Mouse (Mus musculus): ENCODE results near the gene Scgb1b30.
"Not testable (repeated sequence)": the region's sequence is repeated elsewhere in the genome, so short reads cannot be mapped to it uniquely, and the experiment has no call there.

Scgb1b30 gene

GRCm38 (mm10) chr7:34094911-34095481, at the start of gene Scgb1b30:
Scgb1b30 (plus strand) TSS chr7:34095431.
- no peak for DNase-seq (ENCODE audit: low read depth)

DNA sequence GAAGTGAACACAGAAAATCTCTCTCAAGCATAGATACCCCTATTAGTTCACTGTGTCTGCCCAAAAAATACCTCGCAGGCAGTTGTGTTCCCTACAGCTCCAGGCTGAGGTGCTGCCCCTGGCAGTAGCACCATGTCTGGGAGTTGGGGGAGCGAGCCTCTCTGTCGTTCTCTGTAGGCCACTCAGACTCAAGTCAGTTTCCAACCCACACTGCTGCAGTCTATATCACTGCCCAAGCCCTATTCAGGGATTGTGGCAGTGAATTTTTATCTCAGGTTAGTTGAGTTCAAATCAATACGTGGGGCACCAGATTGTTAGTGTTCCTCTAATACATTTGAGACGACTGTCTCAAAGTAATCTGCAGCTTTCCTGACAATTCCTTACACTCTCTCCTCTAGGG, 27.1 kb upstream of the Scgb1b30 start:
- not testable (repeated sequence) for DNase-seq (ENCODE audit: low read depth)

DNA sequence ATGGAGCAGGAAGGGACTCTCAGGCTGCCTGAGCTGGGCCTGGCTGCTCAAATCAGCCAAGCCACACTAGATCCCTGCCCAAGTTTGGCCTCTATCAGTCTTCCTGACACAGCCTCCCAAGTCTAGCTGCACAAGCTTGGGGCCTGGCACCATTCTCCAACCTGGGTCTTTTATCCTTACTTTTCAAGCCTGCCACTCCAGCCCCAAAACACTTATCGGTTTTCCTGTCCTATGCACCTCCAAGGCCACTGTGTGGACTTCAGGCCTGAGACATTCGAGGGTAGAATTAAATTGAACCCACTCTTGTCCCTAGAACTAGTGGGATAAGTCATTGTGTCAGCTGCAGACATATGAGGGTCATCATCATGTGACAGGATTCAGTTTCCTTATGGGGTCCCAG, 4.8 kb downstream of the Scgb1b30 start:
- DNase-seq (ENCODE audit: low read depth) = no peak

- no peak for DNase-seq (ENCODE audit: low read depth)
These were observed 6.0 kb downstream of the Scgb1b30 start for GRCm38 (mm10) chr7:34101276-34101675.

- no peak for DNase-seq (ENCODE audit: low read depth)
These were observed 14.0 kb downstream of the Scgb1b30 start for GRCm38 (mm10) chr7:34109190-34109589.

GRCm38 (mm10) chr7:34116601-34117000, 21.4 kb downstream of the Scgb1b30 start:
- DNase-seq (ENCODE audit: low read depth) = no peak

DNA sequence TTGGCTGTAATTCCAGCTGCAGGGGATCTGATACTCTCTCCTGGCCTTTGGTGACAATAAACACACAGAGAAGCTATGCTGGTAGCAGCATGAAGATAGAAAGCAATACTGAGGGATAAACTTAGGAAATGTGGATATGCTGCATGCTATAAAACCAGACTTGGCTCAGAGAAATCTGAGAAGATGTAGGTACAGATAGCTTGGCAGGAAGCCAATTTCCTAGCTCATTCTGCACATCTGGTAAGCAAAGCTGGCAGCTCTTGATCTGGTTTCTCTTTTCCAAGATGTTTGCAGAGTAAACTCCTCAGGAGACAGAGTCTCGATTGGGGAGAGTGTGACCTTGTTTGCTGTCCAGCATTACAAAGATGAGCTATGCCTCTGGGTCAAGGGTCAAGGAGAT, 25.4 kb downstream of the Scgb1b30 start:
- DNase-seq (ENCODE audit: low read depth) = not testable (repeated sequence)

- no peak for DNase-seq (ENCODE audit: low read depth)
These were observed 27.9 kb downstream of the Scgb1b30 start for GRCm38 (mm10) chr7:34122987-34123720.

DNA sequence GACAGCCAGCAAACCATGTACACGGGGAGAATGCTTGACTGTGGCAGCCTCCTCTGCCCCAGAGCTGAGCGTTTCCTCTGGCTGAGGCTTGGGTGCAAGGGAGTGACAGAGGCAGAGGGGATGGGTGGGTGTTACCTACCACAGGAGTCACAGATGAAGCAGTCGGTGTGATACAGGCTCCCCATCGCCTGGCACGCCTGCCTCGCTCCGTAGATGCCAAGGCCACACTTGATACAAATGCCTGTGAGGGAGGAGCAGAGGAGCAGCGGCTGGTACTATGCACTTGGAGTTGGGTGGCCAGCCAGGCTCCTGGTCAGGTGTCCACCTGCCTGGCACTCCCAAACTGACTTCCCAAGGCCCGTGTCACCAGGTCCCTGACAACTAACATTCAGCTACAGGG, 30.1 kb downstream of the Scgb1b30 start:
- DNase-seq (ENCODE audit: low read depth) = no peak

DNA sequence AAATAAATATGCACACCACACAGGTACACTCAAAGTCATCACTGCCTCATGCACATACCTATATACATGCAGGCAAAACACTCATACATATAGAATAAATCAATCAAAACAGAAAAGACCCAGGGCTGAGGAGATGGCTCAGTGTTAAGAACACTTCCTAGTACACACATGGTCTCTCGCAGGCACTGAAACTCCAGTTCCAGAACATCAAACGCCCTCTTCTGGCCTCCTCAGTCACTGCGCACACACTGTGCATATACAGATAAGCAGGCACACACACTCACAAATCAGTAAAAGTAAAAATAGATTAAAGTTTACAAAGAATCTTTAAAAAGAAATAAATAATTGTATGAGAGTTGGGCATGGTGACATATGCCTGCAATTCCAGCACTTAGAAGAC, 31.1 kb downstream of the Scgb1b30 start:
- DNase-seq (ENCODE audit: low read depth) = no peak

DNA sequence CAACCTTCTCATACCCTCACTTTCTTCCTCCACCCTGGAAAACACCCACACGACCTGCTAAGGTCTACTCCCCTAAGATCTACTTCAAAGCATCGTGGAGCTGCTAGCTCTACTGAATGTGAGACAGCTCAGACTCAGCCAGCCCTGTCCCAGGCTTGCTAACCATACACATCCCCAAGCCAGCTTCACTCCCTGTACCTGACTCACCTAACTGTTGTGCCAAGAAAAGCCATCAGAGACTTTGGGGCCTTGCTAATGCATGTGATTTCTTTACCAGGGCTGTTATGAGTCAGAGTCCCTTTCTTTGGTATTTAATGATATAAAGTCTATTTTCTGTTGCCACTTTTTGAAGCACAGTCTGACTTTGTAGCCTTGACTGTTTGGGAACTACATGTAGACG, 35.9 kb downstream of the Scgb1b30 start:
- DNase-seq (ENCODE audit: low read depth) = no peak

DNA sequence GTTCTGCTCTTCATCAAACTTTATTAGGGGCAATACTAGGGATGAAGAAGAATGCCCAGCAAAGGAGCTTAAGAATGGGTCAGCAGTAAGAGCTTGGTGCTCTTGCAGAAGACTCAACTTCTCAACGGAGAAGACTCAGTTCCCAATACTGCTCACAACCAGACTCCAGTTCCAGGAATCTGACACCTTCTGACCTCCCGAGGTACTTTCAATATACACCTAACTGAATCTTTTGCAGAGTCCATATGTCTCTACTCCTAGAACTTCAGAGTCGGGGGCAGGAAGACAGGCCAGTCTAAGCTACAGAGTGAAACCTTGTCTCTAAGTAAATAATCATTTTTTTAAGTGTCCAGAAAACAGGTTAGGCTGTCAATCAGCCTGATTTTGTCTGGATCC, 36.7 kb downstream of the Scgb1b30 start:
- DNase-seq (ENCODE audit: low read depth) = no peak

DNA sequence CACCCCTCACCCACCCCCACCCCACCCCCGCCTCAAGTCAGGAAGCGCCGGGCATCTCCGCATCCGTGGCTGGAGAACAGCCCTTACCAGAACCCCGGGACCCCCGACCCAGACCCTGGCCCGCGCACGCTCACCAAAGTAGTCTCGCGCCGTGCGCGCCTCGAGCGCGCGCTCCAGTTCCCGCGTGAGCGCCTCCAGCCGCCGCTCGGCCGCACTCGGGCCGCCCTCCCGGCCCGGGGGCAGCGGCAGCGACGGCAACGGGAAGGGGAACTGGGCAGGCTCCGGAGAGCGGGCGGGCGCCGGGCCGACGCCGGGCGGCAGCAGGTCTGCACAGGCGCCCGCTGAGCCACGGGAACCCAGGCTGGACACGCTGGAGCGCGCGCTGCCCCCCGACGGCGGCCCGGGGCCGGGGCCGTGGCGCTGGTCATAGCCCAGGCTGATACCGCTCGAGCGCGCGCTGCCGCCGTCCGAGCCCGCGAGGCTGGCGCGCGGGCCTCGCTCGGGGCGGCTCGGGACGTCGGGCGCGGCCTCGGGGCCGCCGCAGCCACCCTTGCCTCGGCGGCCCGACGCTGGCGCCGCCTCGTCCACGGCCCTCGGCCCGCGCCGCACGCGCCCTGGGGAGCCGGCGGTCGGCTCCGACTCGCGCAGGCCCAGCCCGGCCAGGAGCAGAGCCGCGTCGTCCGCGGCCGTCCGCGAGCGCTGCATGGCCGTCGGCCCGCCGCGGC, 37.3 kb downstream of the Scgb1b30 start:
- no peak for DNase-seq (ENCODE audit: low read depth)

- no peak for DNase-seq (ENCODE audit: low read depth)
These were observed 38.0 kb downstream of the Scgb1b30 start, which contains the start of gene Wtip for GRCm38 (mm10) chr7:34133117-34133762. Wtip (minus strand) TSS chr7:34133268.

DNA sequence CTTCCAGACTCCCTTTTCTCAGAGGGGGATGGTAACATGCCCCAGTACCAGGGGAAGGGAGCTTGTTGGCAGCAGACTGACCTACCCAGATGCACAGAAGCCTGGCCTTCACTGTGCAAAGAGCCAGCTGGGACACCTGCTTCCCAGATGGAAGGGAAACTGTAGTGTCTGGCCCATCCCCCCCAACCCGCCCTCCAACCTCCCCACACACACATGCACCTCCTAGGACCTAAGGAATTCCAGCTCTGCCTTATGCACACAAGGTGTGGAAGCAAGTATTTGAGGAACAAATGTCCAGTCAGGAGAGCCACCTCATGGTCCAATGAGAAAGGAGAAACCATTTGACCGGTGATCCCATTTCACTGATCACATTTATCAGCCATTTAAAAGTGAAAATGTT, 39.1 kb downstream of the Scgb1b30 start:
- DNase-seq (ENCODE audit: low read depth) = no peak

DNA sequence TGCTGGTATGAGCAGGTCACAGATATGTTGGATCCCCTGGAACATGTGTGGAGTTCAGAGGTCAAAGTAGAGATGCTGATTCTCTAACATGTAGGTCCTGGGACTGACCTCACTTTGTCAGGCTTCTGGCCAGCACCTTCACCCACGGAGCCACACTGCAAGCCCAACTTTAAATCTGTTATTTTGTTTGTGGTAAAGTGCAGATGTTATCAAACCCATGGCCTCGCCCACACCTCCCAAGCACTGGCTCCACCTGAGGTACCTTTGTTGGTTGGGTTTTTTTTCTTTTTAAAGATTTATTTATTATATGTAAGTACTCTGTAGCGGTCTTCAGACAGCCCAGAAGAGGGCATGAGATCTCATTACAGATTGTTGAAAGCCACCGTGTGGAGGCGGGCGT, 44.3 kb downstream of the Scgb1b30 start:
- DNase-seq (ENCODE audit: low read depth) = no peak

GRCm38 (mm10) chr7:34141123-34141522, 45.9 kb downstream of the Scgb1b30 start:
- no peak for DNase-seq (ENCODE audit: low read depth)

DNA sequence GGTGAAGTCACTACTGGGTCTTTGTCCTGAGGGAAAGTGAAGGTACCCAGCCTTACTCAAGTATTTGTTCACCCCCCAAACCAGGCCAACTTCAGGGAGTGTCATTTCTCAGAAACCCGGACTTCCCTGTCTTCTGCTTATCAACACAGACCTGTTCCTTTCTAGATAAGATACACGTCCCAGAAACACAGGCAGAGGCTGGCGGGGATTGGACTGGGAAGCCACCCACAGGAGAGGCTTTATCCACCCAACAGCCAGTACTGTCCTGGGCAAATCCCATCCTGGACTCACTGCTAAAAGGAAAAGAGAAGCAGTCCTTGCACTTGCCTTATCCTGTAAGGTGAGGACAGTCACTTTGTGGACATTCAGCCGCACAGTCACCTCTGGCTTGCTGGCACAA, 52.0 kb downstream of the Scgb1b30 start:
- DNase-seq (ENCODE audit: low read depth) = no peak
